Mouse (Mus musculus) left cerebral cortex, adult 18-20 months (tissue): Measurements from ENCODE around the gene Atp1a1. TPM values are rescaled to one million over a fixed set of nuclear protein-coding genes. Genes with fewer than 3 reads are reported as not detected.

ENCODE experiments used
- DNase-seq, 2 experiments: peaks; one replicate each; pipeline ENCODE4 v3.0.0; 2021 to 2022; ENCODE audit warnings: low spot score in 2 of 2, mixed read lengths in 1 of 2
- total RNA-seq, 2 experiments: library from RNA; stranded (reverse); gene quantifications; 2 replicates each; pipeline ENCODE4 v1.2.3; 2021

Atp1a1 gene
- total RNA-seq, 2 experiments from 2014 or later: 1,009 to 1,025 TPM

DNA sequence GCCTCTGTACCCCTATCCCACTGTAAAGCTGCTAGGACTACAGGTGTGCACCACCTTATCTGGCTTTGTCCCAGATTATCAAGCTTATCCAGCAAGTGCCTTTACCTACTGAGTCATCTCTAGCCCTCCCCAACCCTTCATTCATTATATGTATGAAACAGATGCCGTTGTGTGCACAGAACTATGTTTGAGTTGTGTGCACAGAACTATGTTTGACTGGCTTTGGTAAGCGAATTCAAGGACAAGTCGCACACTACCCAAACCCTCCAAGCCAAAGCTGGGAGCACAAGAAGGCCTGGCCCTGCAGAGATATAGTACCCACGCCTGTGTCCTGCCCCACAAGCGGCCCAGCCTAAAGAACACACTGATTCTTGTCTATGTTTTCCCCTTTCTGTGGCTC, 42.5 kb downstream of the Atp1a1 start:
- DNase-seq: no peak

DNA sequence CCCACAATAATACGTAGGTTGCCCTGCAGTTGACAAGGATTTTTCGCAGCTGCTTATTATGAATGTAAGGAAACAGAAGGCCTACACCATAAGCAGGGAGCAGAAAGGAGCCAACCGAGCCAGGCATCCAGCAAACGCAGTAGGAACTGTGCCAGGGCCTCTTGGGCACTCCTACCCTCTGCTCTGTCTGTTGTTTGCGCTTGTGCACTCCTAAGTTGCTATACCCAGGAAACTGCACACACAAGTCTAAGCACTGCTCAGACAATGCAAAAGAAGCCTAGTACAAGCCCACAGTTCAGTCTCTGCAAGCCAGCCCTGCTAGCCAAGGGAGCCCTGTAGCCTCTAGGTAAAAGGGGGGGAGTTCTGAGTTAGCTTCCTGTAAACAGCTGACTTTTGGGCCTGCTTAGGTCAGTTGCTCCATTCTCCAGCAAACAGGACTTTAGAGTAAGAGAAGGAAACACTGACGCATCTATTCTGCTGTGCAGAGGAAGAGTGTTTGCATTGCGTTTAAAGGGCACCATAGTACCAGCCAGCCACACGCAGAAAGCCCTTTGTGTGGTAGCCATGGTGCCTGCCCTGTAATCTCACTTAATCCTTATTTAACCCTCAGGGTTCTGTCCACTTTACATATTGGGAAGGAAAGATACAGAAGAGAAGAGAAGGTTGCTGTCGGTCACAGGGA, 43.5 kb downstream of the Atp1a1 start:
- no peak for DNase-seq

DNA sequence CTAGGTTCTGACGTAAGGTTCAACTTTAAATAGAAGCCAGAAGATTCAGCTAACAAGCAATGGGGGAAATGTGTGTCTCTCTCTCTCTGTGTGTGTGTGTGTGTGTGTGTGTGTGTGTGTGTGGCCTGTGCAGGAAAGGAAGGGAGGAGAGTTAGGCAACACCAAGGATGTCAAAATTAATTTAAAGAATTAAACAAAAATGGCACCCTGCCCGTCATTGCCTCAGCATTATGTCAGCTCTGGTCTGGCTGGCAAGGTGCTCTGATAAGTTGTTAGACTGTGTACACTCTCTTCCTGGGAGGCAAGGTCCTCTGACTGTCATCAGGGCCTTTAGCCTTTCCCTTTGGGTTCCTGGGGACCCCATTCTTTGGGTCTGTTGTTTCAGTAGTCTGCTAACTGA, 47.8 kb downstream of the Atp1a1 start:
- no peak for DNase-seq

DNA sequence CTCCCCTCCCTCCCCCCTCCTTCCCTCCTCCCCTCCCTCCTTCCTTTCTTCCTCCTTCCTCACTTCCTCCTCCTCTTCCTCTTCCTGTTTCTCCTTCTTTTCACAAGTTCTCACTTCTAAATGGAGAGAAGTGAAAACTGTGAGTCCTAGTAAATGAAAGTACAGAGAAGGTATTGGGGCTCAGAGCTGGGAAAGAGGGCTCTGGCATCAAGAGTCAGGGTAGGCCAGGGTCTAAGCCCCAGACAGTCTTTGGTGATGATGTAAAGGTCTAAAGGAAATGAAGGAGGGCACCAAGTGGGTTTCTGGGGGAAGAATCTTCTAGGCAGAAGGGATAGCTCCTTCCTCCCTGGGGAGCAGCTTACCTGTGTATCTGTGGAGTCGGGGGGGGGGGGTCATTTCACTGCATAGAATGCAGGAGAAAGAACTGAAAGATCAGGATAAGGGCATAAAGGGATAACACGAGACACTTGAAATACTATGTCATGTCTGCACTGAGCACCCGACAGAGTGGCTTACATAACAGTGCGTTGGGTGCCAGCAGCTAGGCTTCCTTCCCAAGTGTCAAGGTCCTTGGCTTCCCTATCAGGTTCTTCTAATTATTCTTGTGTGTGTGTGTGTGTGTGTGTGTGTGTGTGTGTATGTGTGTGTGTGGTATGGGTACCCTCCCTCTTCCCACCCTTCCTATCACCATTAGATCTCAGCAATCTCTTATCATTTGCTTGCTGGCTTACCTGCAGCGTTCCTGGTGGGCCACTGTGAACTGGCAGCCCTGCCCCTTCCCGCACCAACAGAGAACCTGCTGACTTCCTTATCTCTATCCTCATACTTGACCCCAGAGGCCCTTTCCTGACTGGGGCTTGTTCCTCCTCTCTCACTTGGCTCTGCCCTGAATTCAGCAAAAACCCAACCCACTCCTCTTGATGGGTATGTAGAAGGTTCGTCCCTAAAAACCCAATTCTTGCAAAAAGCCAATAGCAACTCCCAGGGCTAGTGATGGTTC, 51.6 kb downstream of the Atp1a1 start:
- no peak for DNase-seq

DNA sequence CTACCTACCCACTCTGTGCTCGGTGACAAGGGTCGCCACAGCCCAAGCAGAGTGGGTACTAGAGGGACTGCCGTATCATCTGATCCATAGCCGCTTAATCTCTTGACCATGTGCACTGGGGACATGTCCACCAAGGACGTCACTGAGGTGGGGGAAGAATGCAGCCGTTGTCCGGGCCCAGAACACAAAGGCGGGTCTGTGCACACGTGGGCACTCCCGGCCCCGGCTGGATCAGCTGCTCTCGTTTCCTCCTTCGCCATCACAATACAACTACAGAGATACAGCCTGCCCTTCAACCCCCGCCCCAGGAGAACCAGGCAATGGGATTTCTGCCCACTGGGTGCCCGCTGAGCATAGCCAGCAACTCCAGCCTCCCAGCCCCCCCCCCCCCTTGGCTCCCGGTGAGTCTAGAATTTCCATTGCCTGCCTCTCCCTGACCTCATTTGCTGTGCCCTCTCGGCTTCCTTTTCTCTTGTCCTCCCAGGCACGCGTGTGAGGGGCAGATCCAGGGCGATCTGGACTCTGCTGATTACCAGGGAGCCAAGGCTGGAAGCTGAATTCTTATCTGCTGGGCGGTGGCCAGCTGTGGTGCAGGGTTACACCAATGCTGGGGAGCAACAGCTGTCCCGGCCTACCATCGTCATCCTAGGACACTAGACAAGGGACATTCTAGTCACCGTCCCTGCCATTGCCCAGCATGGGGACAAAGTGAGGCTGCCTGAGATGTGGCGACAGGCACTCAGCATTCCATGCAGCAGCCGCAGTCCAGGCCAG, 52.8 kb downstream of the Atp1a1 start:
- peak; percentile 19 to 23 for DNase-seq

DNA sequence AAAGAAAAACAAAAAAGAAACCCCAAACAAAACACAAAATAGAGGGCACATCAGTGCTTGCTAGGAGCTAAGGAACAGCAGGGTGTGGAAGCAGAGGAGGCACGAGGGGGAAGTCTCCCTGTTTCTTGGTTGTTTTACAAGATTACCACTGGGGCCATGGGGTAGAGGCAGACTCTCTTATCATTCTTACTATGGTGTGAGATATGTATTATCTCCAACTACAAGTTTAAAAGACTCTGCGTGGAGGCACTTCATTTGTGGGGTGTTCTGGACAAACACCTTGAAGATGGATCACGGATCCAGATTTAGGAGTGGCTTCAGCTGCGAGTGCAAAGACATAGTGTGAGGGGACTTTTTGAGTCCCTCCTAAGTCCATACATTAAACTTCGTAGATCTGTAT, 54.7 kb downstream of the Atp1a1 start:
- DNase-seq: no peak

DNA sequence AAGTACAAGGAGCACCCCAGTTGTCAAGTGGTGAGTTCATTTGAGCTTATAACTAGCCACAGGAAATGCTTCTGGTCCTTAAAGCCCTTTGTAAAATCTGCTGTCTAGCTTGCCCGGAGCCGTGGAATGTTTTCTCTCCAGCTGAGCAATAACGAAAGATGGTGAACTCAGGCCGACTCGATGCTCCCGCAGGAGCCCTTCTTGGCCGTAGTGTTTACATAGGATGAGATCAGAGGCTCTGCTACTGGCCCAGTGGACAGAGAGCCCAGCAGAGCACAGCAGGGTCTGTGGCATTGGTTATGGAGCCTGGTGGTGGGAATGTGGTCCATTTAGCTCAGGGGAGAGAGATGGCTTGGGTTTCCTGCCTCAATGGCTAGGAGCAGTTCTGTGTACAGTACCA, 60.4 kb downstream of the Atp1a1 start:
- no peak for DNase-seq

DNA sequence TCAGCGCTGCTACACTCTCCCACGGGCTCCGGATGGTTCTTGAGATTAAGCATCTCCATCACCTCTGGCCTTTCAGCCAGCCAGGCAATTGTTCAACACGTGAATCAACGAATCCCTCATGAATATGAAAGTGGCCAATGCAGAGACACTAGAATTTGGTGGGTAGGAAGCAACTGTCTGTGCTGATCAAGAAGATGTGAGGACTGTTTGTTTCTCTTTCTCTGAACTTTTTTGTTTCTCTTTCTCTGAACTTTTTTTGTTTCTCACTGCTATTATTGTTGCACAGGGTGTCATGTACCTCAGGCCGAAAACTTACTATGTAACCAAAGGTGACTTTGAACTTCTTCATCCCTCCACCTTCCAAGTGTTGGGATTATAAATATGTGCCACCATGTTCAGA, 62.9 kb downstream of the Atp1a1 start:
- no peak for DNase-seq

DNA sequence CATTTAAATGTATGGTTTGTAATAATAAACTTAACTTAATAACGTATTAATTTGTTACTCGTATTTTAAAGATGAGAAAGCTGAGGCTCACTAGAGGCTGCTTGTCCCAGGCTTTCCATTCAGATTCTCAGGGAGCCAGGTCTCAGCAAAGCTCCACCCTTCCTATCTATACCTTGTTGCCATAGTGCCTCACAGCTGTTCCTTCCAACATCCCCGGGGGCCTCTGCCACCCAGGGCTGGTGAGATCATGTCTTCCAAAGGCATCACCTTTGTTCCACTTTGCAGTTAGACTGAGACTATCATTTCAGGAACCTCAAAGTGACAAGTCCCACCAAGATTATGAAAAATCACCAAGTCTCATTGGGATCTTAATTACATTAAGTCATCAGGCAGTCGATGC, 63.9 kb downstream of the Atp1a1 start:
- no peak for DNase-seq

DNA sequence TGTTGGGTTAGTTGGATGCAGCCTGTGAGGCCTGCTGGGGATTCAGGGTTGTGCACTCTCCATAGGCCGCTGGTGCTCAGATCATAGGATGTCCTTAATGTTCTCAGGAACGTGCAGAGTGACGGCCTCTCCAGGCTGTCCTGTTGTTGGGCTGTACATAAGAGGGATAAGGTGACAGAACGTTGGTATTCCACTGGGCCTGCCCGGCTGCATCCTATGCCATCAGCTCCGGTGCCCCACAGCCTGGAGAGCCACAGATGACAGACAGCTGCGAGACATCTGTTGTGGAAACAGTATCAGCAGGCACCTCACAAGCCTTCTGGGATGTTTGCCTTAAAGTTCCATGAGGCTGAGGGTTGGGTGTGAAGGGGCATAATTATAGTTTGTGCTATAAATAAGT, 68.2 kb downstream of the Atp1a1 start:
- peak; percentile 20 to 31 for DNase-seq

DNA sequence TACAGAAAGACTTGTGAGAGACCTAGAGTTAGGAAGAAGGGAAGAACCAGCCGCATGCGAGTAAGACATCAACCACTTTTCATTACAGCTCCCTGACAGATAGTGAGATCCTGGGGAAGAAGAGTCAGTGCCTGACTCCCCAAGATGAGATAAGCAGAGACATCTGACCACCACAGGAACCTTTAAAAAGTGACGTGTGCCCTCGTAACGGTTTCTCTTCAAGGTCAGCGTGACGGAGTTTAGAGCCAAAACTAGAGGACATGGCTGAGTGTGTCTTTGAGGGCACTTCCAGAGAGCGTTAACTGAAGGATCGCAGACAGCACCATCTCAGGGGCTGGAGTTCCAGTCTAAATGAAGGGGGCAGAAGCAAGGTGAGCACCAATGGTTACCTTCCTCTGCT, 70.2 kb downstream of the Atp1a1 start:
- no peak for DNase-seq

DNA sequence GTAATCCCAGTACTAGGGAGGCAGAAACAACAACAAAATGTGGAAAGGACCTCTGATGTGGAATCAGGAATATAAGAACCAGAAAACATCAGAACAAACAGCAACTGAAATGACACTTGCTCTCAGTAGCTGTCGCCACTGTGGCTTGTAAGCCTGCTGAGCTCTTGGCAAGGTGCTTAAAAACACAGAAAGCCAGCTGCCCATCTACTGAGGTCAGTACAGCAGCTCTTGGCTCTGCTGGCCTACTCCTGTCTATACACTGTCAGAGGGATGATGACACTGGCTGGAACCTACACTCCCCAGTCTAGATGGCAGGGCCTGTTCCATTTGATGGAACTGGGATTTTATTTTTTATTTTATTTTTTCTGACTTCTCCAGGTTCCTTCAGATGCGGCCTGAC, 71.1 kb downstream of the Atp1a1 start:
- no peak for DNase-seq

DNA sequence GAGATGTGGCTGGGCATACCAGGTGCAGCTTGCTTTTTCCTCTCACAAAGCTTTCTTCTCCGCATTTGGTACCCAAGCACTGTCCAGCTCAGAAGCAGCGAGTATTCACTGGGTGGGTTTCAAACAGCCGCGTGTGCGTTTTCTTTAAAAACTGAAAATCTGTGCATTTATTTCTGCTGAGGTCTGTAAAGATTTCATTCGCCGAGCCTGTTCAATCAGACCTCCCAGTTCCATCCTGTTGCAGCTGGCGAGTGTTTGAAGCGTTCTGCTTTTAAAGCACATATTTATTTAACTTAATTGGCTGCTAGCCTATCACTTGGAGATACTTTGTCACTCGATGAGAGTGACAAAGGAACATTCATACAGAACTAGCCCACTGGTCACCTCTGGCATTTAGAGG, 73.6 kb downstream of the Atp1a1 start:
- no peak for DNase-seq

DNA sequence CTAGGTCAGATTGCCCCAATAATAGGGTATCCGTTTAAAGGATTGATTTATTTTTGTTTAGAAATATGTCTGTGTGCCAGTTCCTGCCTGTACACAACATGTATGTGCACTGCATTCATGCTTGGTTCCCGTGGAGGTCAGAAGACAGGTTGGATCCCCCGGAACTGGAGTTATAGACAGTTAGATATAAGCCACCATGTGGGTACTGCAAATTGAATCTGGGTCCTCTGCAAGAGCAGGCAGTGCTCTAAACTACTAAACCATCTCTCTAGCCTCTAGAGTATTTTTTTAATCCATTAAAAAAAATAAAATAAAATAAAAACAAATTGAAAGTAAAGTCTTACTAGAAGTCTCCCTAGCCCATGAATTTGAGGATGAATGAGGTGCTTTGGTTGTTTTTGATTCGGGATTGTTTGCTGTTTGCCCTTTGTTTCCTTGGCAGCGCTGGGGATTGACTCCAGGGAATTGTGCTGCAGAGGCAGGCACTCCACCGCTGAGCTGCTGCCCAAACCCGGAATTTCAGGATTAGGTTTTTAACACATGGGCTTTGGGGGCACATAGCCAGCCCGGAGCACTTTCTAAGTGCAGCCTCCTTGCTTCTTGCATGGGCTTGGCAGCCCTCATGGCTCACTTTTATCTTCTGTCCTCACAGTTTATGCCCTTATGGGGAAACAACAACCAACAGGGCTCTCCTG, 75.4 kb downstream of the Atp1a1 start:
- no peak for DNase-seq

DNA sequence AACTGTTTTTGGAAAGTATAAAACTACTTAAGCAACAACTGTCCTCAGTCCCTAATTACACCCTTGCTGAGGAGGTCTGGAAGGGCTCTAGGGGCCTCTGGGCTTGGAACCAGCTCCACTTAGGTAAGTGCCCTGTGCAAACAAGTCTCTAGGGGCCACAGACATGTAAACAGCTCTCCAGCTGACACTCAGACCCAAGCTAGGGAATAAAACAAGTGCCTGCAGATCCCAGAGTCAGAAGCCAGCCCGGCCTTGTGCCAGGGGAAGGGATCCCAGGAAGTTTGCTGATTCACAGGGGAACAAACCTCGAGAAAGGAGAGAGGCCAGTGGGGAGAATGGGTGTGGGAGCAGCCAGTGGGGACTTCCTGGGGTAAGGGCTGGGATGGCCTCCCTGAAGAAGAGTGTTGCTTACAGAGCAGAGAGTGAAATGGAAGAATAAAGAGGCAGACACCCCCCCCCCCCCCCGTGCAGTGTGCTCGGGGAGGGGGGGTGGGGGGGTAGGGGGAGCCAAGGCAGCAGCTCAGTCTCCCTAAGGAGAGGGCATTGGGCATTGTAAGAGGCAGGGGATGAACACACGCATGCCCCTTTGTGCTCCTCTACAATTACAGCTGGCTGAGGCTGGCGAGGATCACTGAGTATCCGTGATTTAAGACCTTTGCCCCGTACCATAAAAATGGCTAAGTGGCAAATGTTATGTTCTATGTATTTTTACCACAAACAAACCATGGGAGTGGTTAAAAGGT, 76.2 kb downstream of the Atp1a1 start:
- no peak for DNase-seq

DNA sequence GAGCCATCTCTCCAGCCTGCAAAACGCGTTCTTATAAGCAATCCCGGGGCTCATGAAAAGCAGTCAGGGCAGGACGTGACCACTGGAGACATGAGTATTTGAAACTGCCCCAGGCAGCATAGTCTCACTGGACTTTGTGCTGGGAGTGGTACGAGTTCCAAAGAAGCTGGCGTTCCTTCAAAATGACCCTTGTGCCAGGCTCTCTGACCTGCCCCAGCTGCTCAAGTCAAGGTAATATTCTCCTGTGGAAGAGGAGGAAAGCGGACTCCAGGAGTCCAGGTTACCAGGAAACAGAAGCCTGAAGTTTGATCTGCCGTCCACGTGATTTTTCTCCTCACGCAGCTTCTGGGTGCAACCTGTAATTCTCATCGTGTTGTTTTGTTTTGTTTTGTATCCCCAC, 77.9 kb downstream of the Atp1a1 start:
- no peak for DNase-seq
